Mouse (Mus musculus) adrenal gland, postnatal 10 days (tissue): ENCODE results near the gene 1810013L24Rik. TPM values are rescaled to one million over a fixed set of nuclear protein-coding genes. Genes with fewer than 3 reads are reported as not detected.
A peak's percentile ranks its signal among the peaks of the same experiment; 100 is the strongest.

Experiments
- DNase-seq: peaks from one replicate; pipeline ENCODE4 v3.0.0; 2021; ENCODE audit warnings: mixed read lengths
- long read RNA-seq, 2 experiments: library from polyadenylated mRNA; stranded (forward); transcript quantifications; one replicate each; pipeline ENCODE4 v2.0.0; 2021
- total RNA-seq, 2 experiments: library from RNA; stranded (reverse); gene quantifications; 2 replicates each; pipeline ENCODE4 v1.2.3; 2021

1810013L24Rik gene
- total RNA-seq: 10 to 100 TPM; 60.5 to 66.0 TPM
- long read RNA-seq, experiment 1, full-length matches to known transcripts: 13 of 28 reads
- long read RNA-seq, experiment 1, partial matches to known transcripts: 7 of 28 reads
- long read RNA-seq, experiment 1, other reads (novel, unspliced or antisense): 8 of 28 reads
- long read RNA-seq, experiment 2, full-length matches to known transcripts: 9 of 15 reads
- long read RNA-seq, experiment 2, partial matches to known transcripts: 2 of 15 reads
- long read RNA-seq, experiment 2, other reads (novel, unspliced or antisense): 4 of 15 reads

DNA sequence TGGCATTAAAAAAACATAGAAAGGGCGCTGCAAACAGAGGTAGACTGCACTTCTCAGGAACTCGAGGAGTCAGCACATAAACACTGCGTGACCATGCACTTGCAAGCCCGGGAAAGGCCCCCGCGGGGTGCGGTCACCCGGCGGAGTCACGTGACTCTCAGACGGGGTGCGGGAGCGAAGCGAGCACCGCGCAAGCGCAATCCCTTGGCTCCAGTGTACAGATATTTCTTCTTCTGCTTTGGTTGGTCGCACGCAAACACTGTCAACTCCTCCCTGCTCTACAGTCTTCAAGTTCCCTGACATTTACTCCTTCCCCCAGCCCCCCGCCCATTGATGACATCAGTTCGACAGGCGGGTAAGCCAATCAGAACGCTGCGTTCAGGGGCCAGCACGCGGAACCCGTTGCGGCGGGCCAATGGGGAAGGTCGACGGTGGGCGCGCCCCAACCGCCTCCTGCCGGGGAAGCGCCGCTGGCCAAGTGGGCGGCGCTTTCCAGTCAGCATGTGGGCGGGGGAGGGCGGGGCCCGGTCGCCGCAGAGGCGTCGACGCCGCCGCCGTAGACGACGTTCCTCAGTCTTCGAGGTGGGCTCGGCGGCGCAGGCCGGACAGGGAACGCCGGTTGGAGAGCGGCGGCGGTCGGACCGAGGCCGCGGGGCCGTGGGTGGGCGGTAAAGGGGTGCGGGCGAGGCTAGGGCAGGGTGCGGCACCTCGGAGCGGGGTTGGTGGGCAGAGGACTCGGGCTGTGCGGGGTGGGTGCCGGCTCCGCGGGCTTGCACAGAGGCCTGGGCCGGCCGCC is at the start of gene 1810013L24Rik:
Gene 1810013L24Rik (plus strand): TSS at position 537 of the 796 bp plus-strand sequence.
- peak; percentile 97 for DNase-seq

DNA sequence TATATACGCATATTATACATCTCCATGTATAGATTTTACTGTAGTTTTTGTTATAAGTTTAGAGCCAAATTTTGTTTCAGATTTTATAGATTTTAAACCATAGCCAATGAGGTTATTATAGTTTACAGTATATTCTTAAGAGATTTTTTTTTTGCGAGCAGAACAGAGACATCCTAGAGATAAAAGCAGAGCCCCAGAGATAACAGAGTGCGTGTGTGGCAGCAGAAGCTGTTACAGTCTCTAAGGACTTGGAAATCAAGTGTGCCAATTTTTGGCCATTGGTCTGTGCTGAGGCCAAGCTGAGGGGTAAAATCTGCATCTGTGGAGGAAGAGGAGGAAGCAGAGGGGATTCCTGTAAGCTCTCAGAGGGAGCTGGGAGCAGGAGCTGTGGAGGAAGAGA is 49.7 kb upstream of the 1810013L24Rik start:
- no peak for DNase-seq

DNA sequence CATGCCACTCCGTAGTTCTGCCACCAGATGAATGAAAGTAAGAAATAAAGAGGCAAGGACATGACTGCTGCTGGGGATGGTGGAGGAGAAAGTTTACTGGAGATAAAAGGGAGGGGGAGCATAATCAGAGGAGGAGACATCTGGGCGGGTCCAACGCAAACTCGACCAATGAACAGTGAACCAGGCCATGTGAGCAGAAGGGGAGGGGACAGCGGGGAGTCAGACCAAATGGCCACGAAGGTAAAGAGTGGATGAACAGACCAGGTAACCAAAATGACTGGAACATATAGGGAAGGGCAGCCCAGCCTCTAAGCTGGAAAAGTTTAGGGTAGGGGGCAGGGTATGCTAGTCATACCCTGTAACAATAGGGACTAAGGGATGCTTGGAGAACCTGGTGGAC is 48.7 kb upstream of the 1810013L24Rik start:
- no peak for DNase-seq

GRCm38 (mm10) chr16:8781660-8782059 is 48.2 kb upstream of the 1810013L24Rik start:
- no peak for DNase-seq

DNA sequence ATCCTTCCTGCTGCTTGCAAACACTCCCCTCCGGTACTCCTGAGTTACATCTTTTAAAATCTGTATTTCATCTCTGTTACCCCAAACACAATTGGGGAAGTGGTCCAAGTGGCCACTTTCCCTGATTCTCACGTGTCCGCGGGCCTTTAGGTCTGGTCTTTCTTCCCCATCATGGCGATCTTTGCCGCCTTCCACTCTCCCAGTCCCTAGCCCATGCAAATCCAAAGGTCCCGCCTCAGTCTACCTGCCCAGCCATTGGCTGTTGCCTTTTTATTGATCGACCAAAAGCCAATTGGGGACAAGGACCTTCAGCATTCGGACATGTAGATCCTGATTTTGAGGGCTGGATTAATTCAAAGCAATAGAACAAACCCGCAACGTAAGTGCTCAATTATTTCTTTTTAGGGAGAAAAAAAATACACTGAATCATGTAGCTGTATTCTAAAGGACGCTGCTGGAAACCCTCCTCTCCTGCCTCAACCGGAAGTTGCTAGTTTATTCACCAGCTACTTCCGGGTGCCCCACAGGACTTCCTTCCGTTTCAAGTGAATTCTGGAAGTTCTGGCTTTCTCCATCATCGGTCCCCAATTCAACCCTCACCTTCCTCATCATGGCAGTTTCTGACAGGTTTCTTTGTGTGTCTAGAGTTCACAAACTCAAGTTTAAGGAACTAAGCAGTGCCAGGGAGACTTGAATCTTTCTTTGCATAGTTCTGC is 46.5 kb upstream of the 1810013L24Rik start:
- no peak for DNase-seq

DNA sequence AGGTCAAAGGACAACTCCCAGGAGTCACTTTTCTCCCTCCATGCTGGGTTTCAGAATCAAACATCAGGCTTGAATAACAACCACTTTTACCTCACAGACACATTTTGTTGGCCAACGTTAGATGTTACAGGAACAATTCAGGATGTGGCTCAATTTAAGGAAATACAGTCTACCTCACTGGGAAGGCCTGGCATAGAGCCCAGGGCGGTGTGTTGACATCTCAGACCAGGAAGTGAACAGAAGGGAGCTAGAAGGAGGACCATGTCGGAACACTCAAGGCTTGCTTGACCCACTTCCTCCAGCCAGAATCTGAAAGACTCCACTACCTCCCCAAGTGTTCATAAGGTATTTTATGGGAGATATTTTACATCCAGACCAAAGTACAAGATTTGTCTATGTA is 45.1 kb upstream of the 1810013L24Rik start:
- peak; percentile 60 for DNase-seq

DNA sequence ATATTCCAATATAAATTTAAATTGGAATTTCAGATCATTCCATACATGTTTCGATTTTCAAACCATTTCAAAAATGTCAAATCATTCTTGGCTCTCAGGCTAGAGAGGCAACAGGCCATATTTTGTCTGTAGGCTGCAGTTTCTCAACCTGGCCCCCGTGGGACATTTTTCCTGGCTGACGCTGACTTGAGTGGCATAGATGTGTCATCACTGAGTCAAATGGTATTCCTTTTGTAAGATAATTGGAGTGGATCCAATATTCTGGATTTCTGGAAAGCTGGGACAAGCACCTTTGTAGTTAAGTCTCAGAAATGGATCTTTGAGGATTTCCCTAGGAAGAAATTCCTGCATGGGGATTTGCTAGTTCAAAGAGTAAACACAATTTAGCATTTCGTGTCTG is 39.0 kb upstream of the 1810013L24Rik start:
- peak; percentile 49 for DNase-seq

DNA sequence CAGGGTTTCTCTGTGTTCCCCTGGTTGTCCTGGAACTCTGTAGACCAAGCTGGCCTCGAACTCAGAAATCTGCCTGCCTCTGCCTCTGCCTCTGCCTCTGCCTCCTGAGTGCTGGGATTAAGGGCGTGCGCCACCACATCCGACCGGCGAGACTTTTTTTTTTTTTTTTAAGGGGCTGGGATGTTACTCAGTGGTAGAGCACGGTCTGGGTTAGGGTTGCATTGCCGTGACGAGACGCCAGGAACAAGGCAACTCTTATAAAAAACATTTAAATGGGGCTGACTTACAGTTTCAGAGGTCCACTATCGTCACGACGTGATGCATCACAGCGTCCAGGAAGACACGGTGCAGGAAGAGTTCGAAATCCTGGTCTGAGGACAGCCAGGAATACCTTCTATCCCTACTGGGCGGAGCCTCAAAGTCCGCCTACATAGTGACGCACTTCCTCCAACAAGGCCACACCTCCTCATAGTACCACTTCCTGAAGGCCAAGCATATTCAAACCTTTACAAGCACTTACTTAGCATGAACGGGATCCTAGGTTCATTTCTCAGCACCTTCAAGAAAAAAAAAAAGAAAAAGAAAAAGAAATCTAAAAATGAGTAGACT is 37.8 kb upstream of the 1810013L24Rik start, which contains the start of gene Usp7:
Gene Usp7 (minus strand): TSS at position 360 of the 609 bp plus-strand sequence.
- DNase-seq: no peak

DNA sequence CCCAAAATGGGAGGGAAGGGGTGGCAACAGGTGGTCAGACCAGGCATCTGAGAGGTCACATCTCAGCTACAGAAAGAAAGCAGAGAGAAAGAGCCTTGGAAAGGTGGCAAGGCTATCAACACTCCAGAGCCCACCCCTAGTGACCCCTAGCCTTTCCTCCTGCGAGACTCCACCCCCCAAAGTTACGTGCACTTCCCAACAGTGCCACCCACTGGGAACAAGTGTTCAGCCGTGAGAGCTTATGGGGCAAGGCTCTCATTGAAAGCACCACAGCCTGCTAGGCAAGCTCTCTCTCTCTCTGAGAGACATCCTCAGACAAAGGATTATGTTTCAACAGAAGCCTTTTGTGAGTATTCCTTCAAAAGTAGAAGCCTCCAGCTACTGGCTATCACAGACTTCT is 34.9 kb upstream of the 1810013L24Rik start:
- no peak for DNase-seq

GRCm38 (mm10) chr16:8795906-8796305 is 34.0 kb upstream of the 1810013L24Rik start:
- peak; percentile 15 for DNase-seq

DNA sequence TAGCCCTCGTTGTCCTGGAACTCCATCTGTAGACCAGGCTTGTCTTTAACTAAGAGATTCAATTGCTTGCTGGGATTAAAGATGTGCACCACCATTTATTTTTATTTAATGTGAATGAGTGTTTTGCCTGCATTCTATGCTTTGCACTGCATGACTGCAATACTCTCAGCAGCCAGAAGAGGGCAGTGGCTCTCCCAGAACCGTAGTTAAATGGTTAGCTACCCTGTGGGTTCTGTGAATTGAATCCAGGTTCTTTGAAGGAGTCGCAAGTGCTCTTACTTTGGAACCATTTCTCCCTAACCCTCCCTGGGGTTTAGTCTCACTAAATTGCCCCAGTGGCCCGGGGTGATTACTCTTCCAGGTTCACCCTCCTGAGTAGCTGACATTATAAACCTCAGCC is 23.2 kb upstream of the 1810013L24Rik start:
- DNase-seq: peak; percentile 56

- peak; percentile 73 for DNase-seq
Observed at GRCm38 (mm10) chr16:8810399-8811127, 19.3 kb upstream of the 1810013L24Rik start.

- no peak for DNase-seq
Observed at GRCm38 (mm10) chr16:8817872-8818271, 12.0 kb upstream of the 1810013L24Rik start.

- peak; percentile 41 for DNase-seq
Observed at GRCm38 (mm10) chr16:8821429-8821828, 8.5 kb upstream of the 1810013L24Rik start.

GRCm38 (mm10) chr16:8822586-8822985 is 7.3 kb upstream of the 1810013L24Rik start:
- DNase-seq: no peak

- DNase-seq: no peak
Observed at GRCm38 (mm10) chr16:8823661-8824060, 6.2 kb upstream of the 1810013L24Rik start.

DNA sequence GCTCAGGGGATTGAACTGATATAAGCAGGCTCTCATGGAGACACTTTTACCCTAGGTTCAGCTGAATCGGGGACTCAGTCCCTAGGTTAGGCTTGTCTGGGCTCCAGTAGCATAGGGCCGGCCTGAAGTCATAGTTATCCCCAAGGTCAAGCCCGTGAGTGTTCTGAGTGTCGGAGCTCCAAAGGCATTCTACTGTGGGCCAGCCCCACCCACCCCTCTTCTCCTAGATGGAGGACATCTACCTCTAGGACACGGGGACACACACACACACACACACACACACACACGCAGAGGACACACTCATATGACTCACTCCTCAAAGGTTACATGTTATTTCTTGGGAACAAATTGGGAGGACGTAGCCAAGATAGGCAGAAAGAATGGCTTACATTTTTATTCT is 2.5 kb upstream of the 1810013L24Rik start:
- peak; percentile 19 for DNase-seq

GRCm38 (mm10) chr16:8828636-8829563 is 1.0 kb upstream of the 1810013L24Rik start:
- DNase-seq: peak; percentile 81

GRCm38 (mm10) chr16:8830431-8831211 is 721 bp downstream of the 1810013L24Rik start:
- DNase-seq: peak; percentile 87

DNA sequence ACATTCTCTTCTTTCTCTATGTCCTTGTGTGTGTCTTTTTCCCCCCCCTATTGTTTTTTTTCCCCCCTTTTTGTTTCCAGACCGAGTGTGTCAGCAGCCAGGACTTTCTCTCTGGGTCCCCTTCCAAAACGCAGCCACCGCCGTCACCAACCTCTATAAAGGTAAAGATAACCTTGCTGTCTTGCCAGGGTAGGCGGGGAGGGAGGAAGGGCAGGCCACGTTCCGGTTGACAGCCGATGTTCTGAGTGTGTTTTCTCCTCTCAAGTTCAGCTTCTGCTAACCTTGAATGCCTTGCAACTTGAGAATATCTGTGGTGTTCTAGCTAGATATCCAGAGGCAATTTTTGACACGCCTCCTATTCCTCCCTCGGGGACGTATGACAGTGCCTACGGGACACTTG is 1.3 kb downstream of the 1810013L24Rik start:
- DNase-seq: peak; percentile 48
